Mouse (Mus musculus): Measurements from ENCODE around the gene Sirt2. TPM values are rescaled to one million over a fixed set of nuclear protein-coding genes. Genes with fewer than 3 reads are reported as not detected.

Sirt2 gene
- polyA plus RNA-seq, 1 experiment from 2014 or later: 76.6 TPM

- Histone ChIP-seq H3K4me2 (no peak overlapping the region), H3K36me3 (peaks cover 16% of the 10 kb centered on the region), H3K27ac (no peak overlapping the region), H3K4me1 (peaks cover 24% of the 10 kb centered on the region), H3K9me3 (no peaks in the 10 kb centered on the region), H3K4me3 (no peak overlapping the region), H3K9ac (no peak overlapping the region), H3K27me3 (no peaks in the 10 kb centered on the region)
- 92% methylated on average over 9 of the region's 9 CpGs for WGBS
- ATAC-seq (ENCODE audit: insufficient number of reproducible peaks, insufficient read depth, low FRiP score, low TSS enrichment, low read depth): no peak
Measured at GRCm38 (mm10) chr7:28769414-28769958, 3.0 kb downstream of the Sirt2 start.

GRCm38 (mm10) chr7:28770309-28770708 lies 3.8 kb downstream of the Sirt2 start:
- H3K27ac ChIP-seq: no peak overlapping the region
- ATAC-seq (ENCODE audit: insufficient number of reproducible peaks, insufficient read depth, low FRiP score, low TSS enrichment, low read depth): no peak
- no peak overlapping the region for H3K4me2 ChIP-seq
- WGBS: 95% methylated on average over 3 of the region's 3 CpGs
- H3K4me3 ChIP-seq: no peak overlapping the region
- no peaks in the 10 kb centered on the region for H3K27me3 ChIP-seq
- no peaks in the 10 kb centered on the region for H3K9me3 ChIP-seq
- H3K4me1 ChIP-seq: peaks cover 17% of the 10 kb centered on the region
- no peak overlapping the region for H3K9ac ChIP-seq
- H3K36me3 ChIP-seq: peaks cover 22% of the 10 kb centered on the region

- Histone ChIP-seq H3K27ac (no peak overlapping the region), H3K9ac (no peak overlapping the region), H3K4me3 (no peak overlapping the region), H3K4me1 (peaks cover 12% of the 10 kb centered on the region), H3K27me3 (no peaks in the 10 kb centered on the region), H3K9me3 (no peaks in the 10 kb centered on the region), H3K4me2 (no peak overlapping the region), H3K36me3 (peaks cover 34% of the 10 kb centered on the region)
- ATAC-seq (ENCODE audit: insufficient number of reproducible peaks, insufficient read depth, low FRiP score, low TSS enrichment, low read depth): no peak
- WGBS: 95% methylated on average over 11 of the region's 11 CpGs
Measured at GRCm38 (mm10) chr7:28771867-28772266, 5.3 kb downstream of the Sirt2 start.

- Histone ChIP-seq H3K4me2 (no peak overlapping the region), H3K9ac (no peak overlapping the region), H3K27me3 (no peaks in the 10 kb centered on the region), H3K9me3 (no peaks in the 10 kb centered on the region), H3K27ac (no peak overlapping the region), H3K4me3 (no peak overlapping the region), H3K4me1 (peaks cover under 1% of the 10 kb centered on the region; the same call in 1 of the 2 replicates), H3K36me3 (peaks cover 44% of the 10 kb centered on the region)
- WGBS: 75% methylated on average over 3 of the region's 3 CpGs
- ATAC-seq (ENCODE audit: insufficient number of reproducible peaks, insufficient read depth, low FRiP score, low TSS enrichment, low read depth): no peak
Measured at GRCm38 (mm10) chr7:28773163-28773562, 6.6 kb downstream of the Sirt2 start.

GRCm38 (mm10) chr7:28774164-28774563 lies 7.6 kb downstream of the Sirt2 start:
- H3K27ac ChIP-seq: peak overlapping the region; percentile 22; the same call in 1 of the 2 replicates
- no peaks in the 10 kb centered on the region for H3K9me3 ChIP-seq
- H3K27me3 ChIP-seq: no peaks in the 10 kb centered on the region
- H3K4me3 ChIP-seq: no peak overlapping the region
- no peaks in the 10 kb centered on the region for H3K4me1 ChIP-seq
- H3K9ac ChIP-seq: no peak overlapping the region
- ATAC-seq (ENCODE audit: insufficient number of reproducible peaks, insufficient read depth, low FRiP score, low TSS enrichment, low read depth): no peak
- 37% methylated on average over 12 of the region's 12 CpGs for WGBS
- no peak overlapping the region for H3K4me2 ChIP-seq
- H3K36me3 ChIP-seq: peaks cover 51% of the 10 kb centered on the region

- H3K4me1 ChIP-seq: peaks cover under 1% of the 10 kb centered on the region
- H3K27me3 ChIP-seq: no peaks in the 10 kb centered on the region
- peaks cover 51% of the 10 kb centered on the region for H3K36me3 ChIP-seq
- no peaks in the 10 kb centered on the region for H3K9me3 ChIP-seq
- no peak for ATAC-seq (ENCODE audit: insufficient number of reproducible peaks, insufficient read depth, low FRiP score, low TSS enrichment, low read depth)
- peak overlapping the region; percentile 27; the same call in 1 of the 2 replicates for H3K9ac ChIP-seq
- no peak overlapping the region for H3K4me3 ChIP-seq
- 87% methylated on average over 7 of the region's 7 CpGs for WGBS
- H3K27ac ChIP-seq: no peak overlapping the region
- no peak overlapping the region for H3K4me2 ChIP-seq
Measured at GRCm38 (mm10) chr7:28775129-28775528, 8.6 kb downstream of the Sirt2 start.

GRCm38 (mm10) chr7:28778825-28779224 lies 12.3 kb downstream of the Sirt2 start:
- Histone ChIP-seq H3K9ac (no peak overlapping the region), H3K4me2 (no peak overlapping the region), H3K36me3 (peaks cover 52% of the 10 kb centered on the region), H3K4me3 (no peak overlapping the region), H3K9me3 (no peaks in the 10 kb centered on the region), H3K4me1 (peaks cover 14% of the 10 kb centered on the region), H3K27me3 (no peaks in the 10 kb centered on the region), H3K27ac (no peak overlapping the region)
- 84% methylated on average over 9 of the region's 9 CpGs for WGBS
- ATAC-seq (ENCODE audit: insufficient number of reproducible peaks, insufficient read depth, low FRiP score, low TSS enrichment, low read depth): no peak

- peak overlapping the region; percentile 17; the same call in 1 of the 2 replicates for H3K9ac ChIP-seq
- WGBS: 45% methylated on average over 6 of the region's 6 CpGs
Measured at GRCm38 (mm10) chr7:28780067-28780658, 13.6 kb downstream of the Sirt2 start.

DNA sequence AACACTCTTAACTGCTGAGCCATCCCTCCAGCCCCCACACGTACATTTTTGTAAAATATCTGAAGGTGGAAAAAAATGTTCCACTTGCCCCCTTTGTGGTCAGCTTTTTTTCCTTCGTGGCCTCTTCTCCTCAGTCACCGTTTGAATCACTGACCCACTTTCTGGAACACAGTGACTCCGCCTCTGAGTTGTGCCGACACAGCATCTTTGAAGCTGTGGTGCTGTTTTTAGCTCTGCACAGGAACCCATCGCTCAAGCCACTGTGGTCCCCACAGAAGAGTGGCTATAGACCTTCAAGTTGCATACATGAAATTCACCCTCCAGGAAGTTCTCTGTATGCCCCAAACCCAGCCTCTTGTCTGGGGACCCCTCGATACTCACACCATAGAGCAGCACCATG lies 14.3 kb downstream of the Sirt2 start:
- H3K27me3 ChIP-seq: no peaks in the 10 kb centered on the region
- no peak for ATAC-seq (ENCODE audit: insufficient number of reproducible peaks, insufficient read depth, low FRiP score, low TSS enrichment, low read depth)
- no peak overlapping the region for H3K4me3 ChIP-seq
- H3K4me2 ChIP-seq: no peak overlapping the region
- no peak overlapping the region for H3K9ac ChIP-seq
- WGBS: 75% methylated on average over 7 of the region's 7 CpGs
- H3K9me3 ChIP-seq: no peaks in the 10 kb centered on the region
- H3K4me1 ChIP-seq: peaks cover 14% of the 10 kb centered on the region
- H3K36me3 ChIP-seq: peaks cover 57% of the 10 kb centered on the region
- no peak overlapping the region; the same call in 1 of the 2 replicates for H3K27ac ChIP-seq

More at GRCm38 (mm10) chr7:28780067-28780658, 13.6 kb downstream of the Sirt2 start:
- ATAC-seq (ENCODE audit: insufficient number of reproducible peaks, insufficient read depth, low FRiP score, low TSS enrichment, low read depth): peak; percentile 67
- H3K9me3 ChIP-seq: no peaks in the 10 kb centered on the region
- peak overlapping the region; percentile 45 for H3K27ac ChIP-seq
- H3K36me3 ChIP-seq: peaks cover 53% of the 10 kb centered on the region
- H3K4me1 ChIP-seq: peaks cover 14% of the 10 kb centered on the region
- no peaks in the 10 kb centered on the region for H3K27me3 ChIP-seq
- no peak overlapping the region for H3K4me3 ChIP-seq
- H3K4me2 ChIP-seq: no peak overlapping the region

DNA sequence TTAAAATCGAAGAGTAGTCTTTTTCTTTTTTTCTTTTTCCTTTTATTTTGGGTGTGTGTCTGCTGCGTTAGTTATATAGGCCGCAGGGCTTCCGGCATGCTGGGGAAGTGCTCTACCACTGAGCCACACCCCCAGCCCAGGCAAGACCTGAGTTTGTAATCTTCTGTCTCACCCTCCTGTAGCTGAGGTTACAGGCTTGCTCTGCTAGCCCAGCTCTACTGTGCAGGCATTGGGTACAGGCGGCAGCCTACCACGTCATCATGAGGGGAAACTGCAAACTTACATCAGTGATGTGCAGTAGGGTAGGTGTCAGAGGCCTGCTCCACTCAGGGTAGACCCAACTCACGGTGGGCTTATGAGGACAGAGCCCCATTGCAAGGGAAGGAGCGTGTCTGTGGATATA lies 14.7 kb downstream of the Sirt2 start:
- no peak overlapping the region for H3K4me2 ChIP-seq
- 84% methylated on average over 8 of the region's 8 CpGs for WGBS
- H3K27me3 ChIP-seq: no peaks in the 10 kb centered on the region
- no peak overlapping the region for H3K9ac ChIP-seq
- H3K4me3 ChIP-seq: no peak overlapping the region
- no peak overlapping the region; the same call in 1 of the 2 replicates for H3K27ac ChIP-seq
- ATAC-seq (ENCODE audit: insufficient number of reproducible peaks, insufficient read depth, low FRiP score, low TSS enrichment, low read depth): no peak
- H3K9me3 ChIP-seq: no peaks in the 10 kb centered on the region
- peaks cover 14% of the 10 kb centered on the region for H3K4me1 ChIP-seq
- peaks cover 56% of the 10 kb centered on the region for H3K36me3 ChIP-seq

DNA sequence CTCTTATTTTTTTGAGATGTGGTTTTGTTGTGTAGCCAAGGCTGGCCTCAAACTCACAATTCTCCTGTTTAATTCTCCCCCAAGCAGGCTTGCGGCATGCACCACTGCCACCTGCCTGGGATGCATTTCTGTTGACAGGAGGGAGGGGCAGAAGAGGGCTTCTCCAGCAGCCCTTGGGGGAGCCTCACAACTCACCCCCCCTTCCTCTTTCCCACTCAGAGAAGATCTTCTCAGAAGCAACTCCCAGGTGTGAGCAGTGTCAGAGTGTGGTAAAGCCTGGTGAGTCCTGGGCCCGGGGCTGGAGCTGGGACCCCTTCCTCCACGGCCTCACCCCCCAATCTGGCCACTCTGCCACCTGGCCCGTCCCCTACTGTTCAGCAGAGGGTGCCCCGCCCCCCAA lies 18.6 kb downstream of the Sirt2 start:
- Histone ChIP-seq H3K27me3 (no peaks in the 10 kb centered on the region), H3K9me3 (no peaks in the 10 kb centered on the region), H3K4me2 (no peak overlapping the region), H3K9ac (no peak overlapping the region), H3K4me3 (no peak overlapping the region), H3K4me1 (peaks cover 36% of the 10 kb centered on the region), H3K27ac (no peak overlapping the region), H3K36me3 (peaks cover 53% of the 10 kb centered on the region)
- ATAC-seq (ENCODE audit: insufficient number of reproducible peaks, insufficient read depth, low FRiP score, low TSS enrichment, low read depth): no peak
- 76% methylated on average over 5 of the region's 5 CpGs for WGBS

- peaks cover 49% of the 10 kb centered on the region for H3K36me3 ChIP-seq
- ATAC-seq (ENCODE audit: insufficient number of reproducible peaks, insufficient read depth, low FRiP score, low TSS enrichment, low read depth): no peak
- no peak overlapping the region for H3K4me2 ChIP-seq
- peak overlapping the region; percentile 76; the same call in 1 of the 2 replicates for H3K27ac ChIP-seq
- H3K4me1 ChIP-seq: peaks cover 29% of the 10 kb centered on the region
- H3K4me3 ChIP-seq: no peak overlapping the region
- H3K9ac ChIP-seq: no peak overlapping the region
- no peaks in the 10 kb centered on the region for H3K27me3 ChIP-seq
- no peaks in the 10 kb centered on the region for H3K9me3 ChIP-seq
- WGBS: 88% methylated on average over 9 of the region's 9 CpGs
Measured at GRCm38 (mm10) chr7:28787884-28788283, 21.3 kb downstream of the Sirt2 start.
